Mouse (Mus musculus): ENCODE measurements around the gene Fam71a.

- TF ChIP-seq TAL1 (IDR thresholded peaks at IDR 0.05; ENCODE audit: low read length) (no peak), GATA1 (IDR thresholded peaks at IDR 0.05; ENCODE audit: low read length) (no peak)
These were observed 25.2 kb upstream of the Fam71a start for GRCm38 (mm10) chr1:191189671-191190372.
